Mouse (Mus musculus) hindbrain, embryonic 11.5 days (tissue): Measurements from ENCODE around the gene Ccdc88c. TPM values are rescaled to one million over a fixed set of nuclear protein-coding genes. Genes with fewer than 3 reads are reported as not detected.

Experiments
- ATAC-seq: fragments of 200-750 bp; cut with Nextera tagmentation; 2 replicates; pipeline ENCODE4 v1.8.0; 2017; ENCODE audit warnings: mild to moderate bottlenecking, moderate TSS enrichment, moderate library complexity; ENCODE audit not compliant: low FRiP score
- DNase-seq: peaks from one replicate; pipeline ENCODE4 v3.0.0-alpha.2; 2015; ENCODE audit warnings: low spot score
- H3K27ac ChIP-seq: fragments of 300-500 bp; sonication (generic); 2 replicates; pipeline ENCODE4 v1.5.1; 2014; ENCODE audit warnings: mild to moderate bottlenecking, low read depth, low read length
- H3K27me3 ChIP-seq: fragments of 300-500 bp; sonication (generic); 2 replicates; pipeline ENCODE4 v1.6.1; 2014; ENCODE audit warnings: mild to moderate bottlenecking, low read length, moderate library complexity, mixed read lengths; ENCODE audit not compliant: control insufficient read depth, insufficient read depth
- H3K36me3 ChIP-seq: fragments of 300-500 bp; sonication (generic); 2 replicates; pipeline ENCODE4 v1.6.1; 2014; ENCODE audit warnings: mild to moderate bottlenecking, low read length, moderate library complexity, mixed read lengths; ENCODE audit not compliant: control insufficient read depth, insufficient read depth
- H3K4me1 ChIP-seq: fragments of 300-500 bp; sonication (generic); replicated peaks from 2 replicates; pipeline ENCODE4 v1.6.1; 2014; ENCODE audit warnings: low read length, mixed read lengths; ENCODE audit not compliant: control insufficient read depth, insufficient read depth
- H3K4me2 ChIP-seq: fragments of 300-500 bp; sonication (generic); replicated peaks from 2 replicates; pipeline ENCODE4 v1.6.1; 2014; ENCODE audit warnings: mild to moderate bottlenecking, low read depth, low read length
- H3K4me3 ChIP-seq: fragments of 300-500 bp; sonication (generic); 2 replicates; pipeline ENCODE4 v1.5.1; 2014; ENCODE audit warnings: low read depth, low read length
- H3K9ac ChIP-seq: fragments of 300-500 bp; sonication (generic); 2 replicates; pipeline ENCODE4 v1.6.1; 2014; ENCODE audit warnings: low read depth, low read length
- H3K9me3 ChIP-seq: fragments of 300-500 bp; sonication (generic); 2 replicates; pipeline ENCODE4 v1.6.1; 2016; ENCODE audit warnings: low read length; ENCODE audit not compliant: control insufficient read depth
- WGBS: fragments of 180-500 bp; shearing (Covaris S2); extraction: QIAGEN DNeasy Blood & Tissue Kit; methylation state at CpG from one replicate; pipeline ENCODE4 v1.1.7; 2014; 5-methylcytosine and 5-hydroxymethylcytosine counted together
- polyA plus RNA-seq: library from polyadenylated mRNA; unstranded; fragments of >200 nt; fragmentation: Nextera tagmentation; extraction: Ambion mirVana; gene quantifications from 2 replicates; pipeline ENCODE4 v1.2.1, GENCODE M21; 2014

Gene Ccdc88c
- polyA plus RNA-seq, 1 experiment from 2014 or later, result 14.1 TPM

DNA sequence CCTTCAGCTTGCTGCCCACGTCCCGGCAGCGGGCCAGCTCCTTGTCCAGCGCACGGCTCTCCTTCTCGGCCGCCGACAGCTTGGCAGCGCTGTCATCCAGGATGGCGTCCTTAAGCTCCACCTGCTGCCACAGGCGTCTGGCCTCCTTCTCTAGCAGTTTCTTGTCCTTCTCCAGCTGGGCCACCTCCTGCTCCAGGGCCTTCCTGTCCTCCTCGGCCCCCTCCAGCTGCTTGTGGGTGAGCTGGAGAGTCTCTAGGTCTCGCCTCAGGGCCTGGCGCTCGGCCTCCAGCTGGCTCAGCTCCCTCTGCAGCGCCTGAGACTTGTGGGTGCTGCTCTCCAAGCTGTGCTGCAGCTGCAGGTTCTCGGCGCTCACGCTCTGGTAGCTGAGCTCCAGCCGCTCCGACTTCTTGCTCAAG is 83.9 kb downstream of the Ccdc88c start:
- no peak overlapping the region for H3K4me3 ChIP-seq
- H3K36me3 ChIP-seq, result peaks cover 17% of the 10 kb centered on the region
- no peaks in the 10 kb centered on the region for H3K27me3 ChIP-seq
- no peak overlapping the region for H3K27ac ChIP-seq
- ATAC-seq (no peak), DNase-seq (no peak)
- WGBS, result 90% methylated on average over 20 of the region's 21 CpGs
- no peaks in the 10 kb centered on the region for H3K4me1 ChIP-seq
- H3K9me3 ChIP-seq, result no peaks in the 10 kb centered on the region
- H3K4me2 ChIP-seq, result no peak overlapping the region
- no peak overlapping the region for H3K9ac ChIP-seq

DNA sequence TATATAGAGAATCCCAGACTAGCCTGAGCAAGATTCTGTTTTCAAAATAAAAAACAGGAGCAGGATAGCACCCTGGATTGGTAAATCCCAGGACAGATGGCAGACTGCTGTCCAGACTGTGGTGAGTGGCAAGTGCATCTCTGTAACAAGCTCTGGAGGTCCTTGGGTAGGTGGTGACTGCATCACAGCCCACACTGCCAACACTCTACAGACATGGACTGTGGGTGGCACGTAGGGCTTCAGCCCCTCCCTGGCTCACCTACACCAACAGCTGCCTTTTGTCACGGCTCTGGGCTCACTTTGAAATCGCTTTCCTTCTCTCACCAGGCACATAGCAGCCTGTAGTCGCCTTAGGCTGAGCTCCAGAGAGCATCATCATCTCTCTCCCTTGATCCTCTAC is 85.7 kb downstream of the Ccdc88c start:
- ATAC-seq (no peak), DNase-seq (no peak)
- Histone ChIP-seq H3K36me3 (peaks cover 17% of the 10 kb centered on the region), H3K9me3 (no peaks in the 10 kb centered on the region), H3K4me3 (no peak overlapping the region), H3K4me1 (no peaks in the 10 kb centered on the region), H3K27me3 (no peaks in the 10 kb centered on the region), H3K9ac (no peak overlapping the region), H3K27ac (no peak overlapping the region), H3K4me2 (no peak overlapping the region)
- 88% methylated on average over 4 of the region's 4 CpGs for WGBS

DNA sequence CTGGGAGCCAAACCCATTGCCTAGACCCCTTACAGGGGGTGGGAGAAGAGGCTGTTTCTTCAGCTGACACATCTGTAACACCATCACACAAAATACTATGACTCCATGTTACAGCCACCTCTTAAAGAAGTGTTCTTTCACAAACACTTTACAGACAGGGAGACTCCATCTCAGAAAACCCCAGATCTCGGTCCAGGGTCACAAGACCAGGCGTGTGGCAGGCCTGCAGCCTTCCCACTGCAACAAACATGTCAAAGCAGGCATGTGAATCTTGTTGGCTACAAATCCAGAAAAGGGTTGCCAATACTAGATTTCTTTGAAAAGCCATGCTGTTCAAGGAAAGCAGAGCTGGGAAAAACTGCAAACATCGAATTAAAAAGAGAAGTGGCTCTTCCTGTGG is 87.5 kb downstream of the Ccdc88c start:
- H3K36me3 ChIP-seq, result peaks cover 6% of the 10 kb centered on the region
- no peak for DNase-seq
- H3K4me2 ChIP-seq, result no peak overlapping the region
- no peak overlapping the region for H3K9ac ChIP-seq
- H3K9me3 ChIP-seq, result no peaks in the 10 kb centered on the region
- 95% methylated on average over 3 of the region's 3 CpGs for WGBS
- no peak overlapping the region for H3K4me3 ChIP-seq
- no peaks in the 10 kb centered on the region for H3K27me3 ChIP-seq
- H3K27ac ChIP-seq, result no peak overlapping the region
- ATAC-seq, result no peak
- no peaks in the 10 kb centered on the region for H3K4me1 ChIP-seq

DNA sequence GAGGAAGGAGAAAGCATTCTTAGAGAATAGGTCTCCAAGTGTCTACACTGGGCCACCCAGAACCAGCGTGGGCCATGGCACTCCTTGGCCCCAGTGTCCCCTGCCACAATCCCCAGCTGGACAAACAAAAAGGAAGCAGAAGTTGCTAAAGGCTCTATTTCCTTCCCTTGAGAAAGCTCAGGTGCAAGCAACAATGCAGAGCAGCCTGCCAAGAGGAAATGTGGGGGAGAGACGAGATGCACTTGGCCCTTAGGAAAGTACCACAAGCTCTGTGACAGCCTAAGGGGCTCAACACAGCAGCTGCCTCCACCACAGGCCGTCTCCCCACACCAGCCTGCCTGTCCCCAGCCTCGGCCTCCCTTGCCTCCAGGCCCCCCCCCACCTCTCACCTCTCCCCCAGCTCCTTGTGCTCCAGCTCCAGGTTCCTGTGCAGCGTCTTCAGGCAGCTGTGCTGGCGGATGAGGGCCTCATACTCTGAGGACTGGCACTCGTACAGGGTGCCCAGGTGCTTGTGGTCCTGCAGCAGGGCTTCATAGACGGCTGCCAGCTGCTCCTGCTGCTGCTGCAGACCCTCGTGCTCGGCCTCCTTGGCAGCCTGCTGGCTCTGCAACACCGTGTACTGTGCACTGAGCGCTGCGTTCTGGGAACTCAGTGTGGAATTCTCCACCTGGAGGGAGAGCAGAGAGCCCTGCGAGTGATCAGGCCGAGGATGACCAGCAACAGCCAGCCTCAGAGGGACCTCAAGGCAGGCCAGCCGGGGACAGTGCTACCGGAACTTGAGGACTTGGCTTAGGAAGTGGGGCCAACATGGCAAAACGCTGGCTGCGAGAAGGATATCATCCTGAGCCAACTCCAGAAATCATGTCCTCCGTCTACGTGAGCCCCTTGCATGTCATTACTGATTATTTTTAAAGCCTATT is 91.2 kb downstream of the Ccdc88c start:
- no peak overlapping the region for H3K9ac ChIP-seq
- H3K4me2 ChIP-seq, result no peak overlapping the region
- no peaks in the 10 kb centered on the region for H3K4me1 ChIP-seq
- no peak overlapping the region for H3K4me3 ChIP-seq
- DNase-seq (no peak), ATAC-seq (no peak)
- peaks cover 2% of the 10 kb centered on the region for H3K36me3 ChIP-seq
- no peaks in the 10 kb centered on the region for H3K27me3 ChIP-seq
- 81% methylated on average over 21 of the region's 21 CpGs for WGBS
- no peak overlapping the region for H3K27ac ChIP-seq
- no peaks in the 10 kb centered on the region for H3K9me3 ChIP-seq

DNA sequence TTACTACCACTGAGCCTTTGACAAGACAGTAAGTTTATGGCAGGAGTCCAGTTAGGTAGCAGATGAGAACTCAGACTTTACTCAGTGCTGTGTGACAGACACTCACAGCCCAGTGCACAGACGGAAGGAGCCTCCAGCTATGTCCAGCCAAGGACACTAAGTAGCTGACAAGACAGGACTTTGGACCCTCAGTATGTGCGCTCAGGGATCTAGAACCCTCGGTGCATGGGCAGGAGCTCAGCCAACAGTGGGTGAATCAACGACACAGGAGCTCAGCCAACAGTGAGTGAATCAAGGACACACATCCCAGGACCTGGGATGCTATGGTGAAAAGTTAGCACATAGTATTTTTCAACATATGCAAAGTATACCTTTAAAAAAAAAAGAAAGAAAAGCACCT is 92.1 kb downstream of the Ccdc88c start:
- Histone ChIP-seq H3K9me3 (no peaks in the 10 kb centered on the region), H3K9ac (no peak overlapping the region), H3K27me3 (no peaks in the 10 kb centered on the region), H3K4me1 (no peaks in the 10 kb centered on the region), H3K27ac (no peak overlapping the region), H3K4me2 (no peak overlapping the region), H3K36me3 (peaks cover 2% of the 10 kb centered on the region), H3K4me3 (no peak overlapping the region)
- ATAC-seq (no peak), DNase-seq (no peak)
- 94% methylated on average over 4 of the region's 4 CpGs for WGBS

DNA sequence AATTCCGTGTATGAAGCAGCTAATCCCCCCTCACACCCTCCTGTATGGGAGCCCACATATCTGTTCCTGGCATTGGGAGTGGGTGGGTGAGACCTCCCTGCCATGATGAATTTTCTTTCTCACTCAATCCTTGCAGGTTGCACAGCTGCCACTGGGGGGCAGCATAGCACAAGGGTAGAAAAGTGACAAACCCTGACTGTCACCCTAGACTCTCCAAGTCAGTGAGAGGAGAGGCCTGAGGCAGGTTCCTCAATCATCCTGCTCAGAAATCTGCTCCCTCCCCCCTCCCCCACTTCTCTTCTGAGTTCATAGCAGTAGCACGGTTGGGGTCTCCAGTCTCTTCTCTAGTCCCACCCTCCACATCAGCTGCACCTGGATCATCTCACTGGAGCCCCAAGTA is 92.7 kb downstream of the Ccdc88c start:
- WGBS, result 23% methylated on average over 2 of the region's 2 CpGs
- DNase-seq, result peak; percentile 91
- Histone ChIP-seq H3K9me3 (no peaks in the 10 kb centered on the region), H3K9ac (no peak overlapping the region), H3K27ac (no peak overlapping the region), H3K4me3 (no peak overlapping the region), H3K4me1 (no peaks in the 10 kb centered on the region), H3K4me2 (no peak overlapping the region), H3K27me3 (no peaks in the 10 kb centered on the region), H3K36me3 (peaks cover 2% of the 10 kb centered on the region; the same call in 1 of the 2 replicates)
- ATAC-seq, result peak; percentile 77; the same call in 1 of the 2 replicates

DNA sequence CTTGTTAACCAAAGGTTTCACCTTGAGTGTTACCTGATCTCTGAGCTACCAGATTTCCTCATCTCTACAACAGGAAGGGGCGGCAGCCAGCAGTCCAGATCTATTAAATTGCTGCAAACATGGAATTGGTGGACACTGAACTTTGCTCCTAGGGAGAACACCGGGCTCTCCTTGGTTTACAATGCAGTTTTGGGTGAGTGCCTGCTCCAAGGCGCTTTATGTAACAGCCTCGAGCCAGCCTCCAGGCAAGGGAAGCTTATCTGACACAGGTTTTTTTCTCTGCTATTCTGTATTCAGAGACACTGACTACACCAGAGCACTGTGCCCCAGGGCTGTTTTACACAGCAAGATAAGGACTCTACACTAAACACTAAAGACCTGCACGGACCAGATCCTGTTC is 94.1 kb downstream of the Ccdc88c start:
- Histone ChIP-seq H3K4me2 (no peak overlapping the region), H3K36me3 (no peaks in the 10 kb centered on the region), H3K27me3 (no peaks in the 10 kb centered on the region), H3K27ac (no peak overlapping the region), H3K9ac (no peak overlapping the region), H3K9me3 (no peaks in the 10 kb centered on the region), H3K4me3 (no peak overlapping the region), H3K4me1 (no peaks in the 10 kb centered on the region)
- no peak for ATAC-seq
- DNase-seq, result no peak
- 92% methylated on average over 5 of the region's 5 CpGs for WGBS

DNA sequence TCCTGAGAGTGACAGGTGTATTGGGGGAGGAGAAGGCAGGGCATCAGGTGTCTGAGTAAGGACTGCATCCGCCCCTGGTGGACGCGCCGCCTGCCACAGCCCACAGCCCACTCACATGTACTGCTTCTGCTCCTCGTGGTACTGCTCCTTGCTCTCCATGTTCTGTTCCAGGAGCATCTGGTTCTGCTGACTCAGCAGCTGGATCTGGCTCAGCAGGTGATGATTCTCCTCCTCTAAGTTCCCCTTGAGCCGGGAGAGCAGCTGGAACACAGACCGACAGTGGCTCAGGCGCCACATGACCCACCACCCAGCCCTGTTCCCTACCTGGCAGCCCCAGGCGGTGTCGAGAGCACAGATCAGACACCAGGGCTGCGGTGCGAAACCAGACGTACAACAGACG is 97.2 kb downstream of the Ccdc88c start:
- ATAC-seq (no peak), DNase-seq (no peak)
- Histone ChIP-seq H3K4me1 (no peaks in the 10 kb centered on the region), H3K4me3 (no peak overlapping the region), H3K36me3 (0 out of 2 replicates have a peak, but pooled peaks cover 3% of the 10 kb centered on the region), H3K4me2 (no peak overlapping the region), H3K27me3 (no peaks in the 10 kb centered on the region), H3K27ac (no peak overlapping the region), H3K9ac (no peak overlapping the region), H3K9me3 (no peaks in the 10 kb centered on the region)
- 95% methylated on average over 14 of the region's 14 CpGs for WGBS

DNA sequence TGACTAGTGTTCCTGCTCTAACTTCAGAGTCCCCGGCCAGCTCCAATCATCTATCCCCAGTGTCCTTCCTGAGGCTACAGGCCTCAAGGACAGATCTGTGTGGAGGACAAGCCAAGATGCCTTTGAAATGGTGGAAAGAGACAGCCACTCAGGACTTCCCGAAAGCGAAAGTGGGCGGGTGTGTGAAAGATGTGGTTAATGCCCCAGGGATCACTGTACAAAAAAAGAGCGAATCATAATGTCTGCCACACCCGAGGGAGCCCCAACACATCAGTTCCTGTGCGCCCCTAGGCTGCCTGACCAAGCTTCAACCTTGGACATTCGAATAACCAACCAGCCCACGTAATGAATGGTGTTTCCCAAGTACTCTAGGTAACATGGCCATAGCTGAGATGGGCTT is 100.6 kb downstream of the Ccdc88c start:
- DNase-seq, result no peak
- H3K4me3 ChIP-seq, result no peak overlapping the region
- H3K36me3 ChIP-seq, result 0 out of 2 replicates have a peak, but pooled peaks cover 3% of the 10 kb centered on the region
- H3K4me1 ChIP-seq, result no peaks in the 10 kb centered on the region
- H3K27ac ChIP-seq, result no peak overlapping the region
- H3K27me3 ChIP-seq, result no peaks in the 10 kb centered on the region
- H3K9me3 ChIP-seq, result no peaks in the 10 kb centered on the region
- no peak for ATAC-seq
- no peak overlapping the region for H3K4me2 ChIP-seq
- WGBS, result 90% methylated on average over 9 of the region's 9 CpGs
- H3K9ac ChIP-seq, result no peak overlapping the region
